Mouse (Mus musculus) liver, embryonic 16.5 days (tissue): Measurements from ENCODE around the gene Tkfc. TPM values are rescaled to one million over a fixed set of nuclear protein-coding genes. Genes with fewer than 3 reads are reported as not detected.
"Not testable (repeated sequence)": the region's sequence is repeated elsewhere in the genome, so short reads cannot be mapped to it uniquely, and the experiment has no call there.

Experiments
- ATAC-seq: fragments of 200-750 bp; cut with Nextera tagmentation; 2 replicates; pipeline ENCODE4 v1.8.0; 2017; ENCODE audit warnings: low read depth, mild to moderate bottlenecking, moderate number of reproducible peaks, moderate library complexity
- H3K27ac ChIP-seq: fragments of 300-500 bp; sonication (generic); 2 replicates; pipeline ENCODE4 v1.5.1; 2014; ENCODE audit warnings: mild to moderate bottlenecking, low read length
- H3K27me3 ChIP-seq: fragments of 300-500 bp; sonication (generic); 2 replicates; pipeline ENCODE4 v1.6.1; 2014; ENCODE audit warnings: low read depth, low read length, mixed read lengths; ENCODE audit not compliant: control insufficient read depth, insufficient read depth
- H3K36me3 ChIP-seq: fragments of 300-500 bp; sonication (generic); 2 replicates; pipeline ENCODE4 v1.6.1; 2014; ENCODE audit warnings: mild to moderate bottlenecking; ENCODE audit not compliant: control insufficient read depth, insufficient read depth
- H3K4me1 ChIP-seq: fragments of 300-500 bp; sonication (generic); 2 replicates; pipeline ENCODE4 v1.6.1; 2014; ENCODE audit warnings: low read depth, low read length, mixed read lengths; ENCODE audit not compliant: control insufficient read depth
- H3K4me2 ChIP-seq: fragments of 300-500 bp; sonication (generic); 2 replicates; pipeline ENCODE4 v1.6.1; 2014; ENCODE audit warnings: low read depth, low read length, mixed read lengths
- H3K4me3 ChIP-seq: fragments of 300-500 bp; sonication (generic); 2 replicates; pipeline ENCODE4 v1.5.1; 2014; ENCODE audit warnings: low read depth, mild to moderate bottlenecking, low read length
- H3K9ac ChIP-seq: fragments of 300-500 bp; sonication (generic); 2 replicates; pipeline ENCODE4 v1.6.1; 2014; ENCODE audit warnings: low read depth, low read length
- H3K9me3 ChIP-seq: fragments of 300-500 bp; sonication (generic); replicated peaks from 2 replicates; pipeline ENCODE4 v1.6.1; 2016; ENCODE audit warnings: low read length; ENCODE audit not compliant: control insufficient read depth
- WGBS: fragments of 180-500 bp; shearing (Covaris S2); extraction: QIAGEN DNeasy Blood & Tissue Kit; methylation state at CpG from one replicate; pipeline ENCODE4 v1.1.7; 2014; ENCODE audit not compliant: insufficient replicate concordance; 5-methylcytosine and 5-hydroxymethylcytosine counted together
- polyA plus RNA-seq: library from polyadenylated mRNA; unstranded; fragments of >200 nt; fragmentation: Nextera tagmentation; extraction: Ambion mirVana; gene quantifications from 2 replicates; pipeline ENCODE4 v1.2.1, GENCODE M21; 2015

Tkfc gene
- polyA plus RNA-seq, 1 experiment from 2014 or later = 47.8 TPM

DNA sequence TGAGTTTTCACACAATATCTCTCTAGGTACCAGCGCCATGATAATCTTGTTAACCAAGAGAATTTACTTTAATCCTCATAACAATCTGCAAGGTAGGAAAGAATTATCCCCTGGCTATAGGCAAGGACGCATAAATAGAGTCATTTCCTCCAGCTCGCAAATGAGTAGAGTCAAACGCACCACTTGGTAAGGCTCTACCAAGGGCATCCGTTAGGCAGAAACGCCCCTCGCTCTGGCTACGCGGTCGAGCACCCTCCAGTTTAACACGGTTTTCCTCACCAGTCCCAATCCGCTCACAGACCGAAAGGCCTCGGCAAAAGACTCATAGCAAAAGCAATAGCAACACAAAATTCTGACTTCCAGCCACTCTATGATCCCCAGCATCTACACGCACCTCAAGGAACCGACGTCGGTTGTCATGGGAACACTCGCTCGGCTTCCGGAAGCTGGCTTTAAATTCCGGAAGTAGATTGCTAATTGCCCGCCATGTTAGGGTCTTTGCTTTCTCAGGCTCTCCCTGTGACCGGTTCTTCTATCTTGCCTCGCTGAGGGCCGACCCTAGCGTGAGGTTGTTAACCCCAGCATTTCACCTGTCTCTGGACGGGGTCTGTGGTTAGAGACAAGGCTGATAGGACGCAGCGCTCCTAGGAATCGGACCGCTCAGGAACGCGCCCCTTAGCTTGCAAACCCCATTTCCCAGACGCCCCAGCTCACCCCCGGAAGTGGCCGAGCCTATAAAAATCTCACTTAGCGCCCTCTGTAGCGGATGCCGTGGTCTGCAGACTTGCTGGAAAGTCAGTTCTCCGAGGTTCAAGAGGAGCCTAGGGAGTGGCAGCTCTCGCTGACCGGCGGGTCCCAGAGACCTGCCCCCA, 28.5 kb downstream of the Tkfc start, which contains the start of the genes Cyb561a3 and Tmem138:
Gene Cyb561a3, plus strand, starts transcription at position 483 of the 872 bp plus-strand sequence.
Gene Tmem138, minus strand, starts transcription at position 673 of the 872 bp plus-strand sequence.
- peak within 1 kb of the TSS; percentile 88 for H3K9ac ChIP-seq
- H3K4me3 ChIP-seq = peak within 1 kb of the TSS; percentile 82
- 0 out of 2 replicates have a peak, but pooled peaks cover 5% of the 10 kb centered on the region for H3K36me3 ChIP-seq
- under 1% methylated on average over 44 of the region's 44 CpGs for WGBS
- no peaks in the 10 kb centered on the region for H3K9me3 ChIP-seq
- H3K27ac ChIP-seq = peak within 1 kb of the TSS; percentile 90
- no peaks in the 10 kb centered on the region for H3K27me3 ChIP-seq
- peak; percentile 92 for ATAC-seq
- H3K4me2 ChIP-seq = peak within 1 kb of the TSS; percentile 76
- H3K4me1 ChIP-seq = peaks cover 17% of the 10 kb centered on the region

- Histone ChIP-seq H3K4me1 (no peaks in the 10 kb centered on the region), H3K4me2 (no peak overlapping the region), H3K27me3 (no peaks in the 10 kb centered on the region), H3K27ac (no peak overlapping the region), H3K9me3 (no peaks in the 10 kb centered on the region), H3K36me3 (peaks cover 3% of the 10 kb centered on the region; the same call in 1 of the 2 replicates), H3K4me3 (no peak overlapping the region), H3K9ac (no peak overlapping the region)
- ATAC-seq = no peak
- WGBS = 86% methylated on average over 6 of the region's 6 CpGs
Measured at GRCm38 (mm10) chr19:10569627-10570026, 35.8 kb downstream of the Tkfc start.

- H3K4me3 ChIP-seq = no peak overlapping the region
- H3K27ac ChIP-seq = peak overlapping the region; percentile 23; the same call in 1 of the 2 replicates
- H3K4me1 ChIP-seq = no peaks in the 10 kb centered on the region
- 52% methylated on average over 4 of the region's 4 CpGs for WGBS
- H3K36me3 ChIP-seq = no peaks in the 10 kb centered on the region
- H3K9me3 ChIP-seq = no peaks in the 10 kb centered on the region
- H3K4me2 ChIP-seq = no peak overlapping the region
- H3K27me3 ChIP-seq = no peaks in the 10 kb centered on the region
- no peak for ATAC-seq
- H3K9ac ChIP-seq = no peak overlapping the region
Measured at GRCm38 (mm10) chr19:10565217-10565616, 40.2 kb downstream of the Tkfc start.

DNA sequence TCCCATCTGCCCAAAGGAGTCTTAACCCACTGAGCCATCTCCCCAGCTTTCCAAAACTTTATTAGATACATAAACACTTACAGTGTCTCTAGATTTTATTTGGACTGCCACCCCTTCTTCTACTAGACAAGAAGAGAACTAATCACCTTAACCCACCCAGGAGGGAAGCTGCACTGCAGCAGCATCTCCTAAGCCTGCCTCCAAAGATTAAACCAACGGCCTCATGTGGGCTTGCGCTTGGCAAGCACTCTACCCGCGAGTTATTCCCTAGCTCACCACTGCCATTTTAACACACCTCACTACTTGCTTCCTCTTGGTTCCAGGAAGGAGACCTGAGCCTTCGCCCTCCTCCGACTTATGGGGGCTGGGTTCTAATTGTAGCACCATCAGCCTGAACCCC, 41.2 kb downstream of the Tkfc start:
- Histone ChIP-seq H3K36me3 (no peaks in the 10 kb centered on the region), H3K9me3 (no peaks in the 10 kb centered on the region), H3K4me2 (no peak overlapping the region), H3K4me1 (no peaks in the 10 kb centered on the region), H3K27me3 (no peaks in the 10 kb centered on the region), H3K4me3 (no peak overlapping the region), H3K9ac (no peak overlapping the region), H3K27ac (no peak overlapping the region)
- 55% methylated on average over 6 of the region's 6 CpGs for WGBS
- no peak for ATAC-seq

GRCm38 (mm10) chr19:10562351-10562750, 43.1 kb downstream of the Tkfc start:
- Histone ChIP-seq H3K4me3 (no peak overlapping the region), H3K4me1 (no peaks in the 10 kb centered on the region), H3K9ac (no peak overlapping the region), H3K27ac (peak overlapping the region; percentile 7; the same call in 1 of the 2 replicates), H3K9me3 (no peaks in the 10 kb centered on the region), H3K36me3 (no peaks in the 10 kb centered on the region), H3K27me3 (no peaks in the 10 kb centered on the region), H3K4me2 (no peak overlapping the region)
- WGBS = 52% methylated on average over 5 of the region's 5 CpGs
- ATAC-seq = no peak

GRCm38 (mm10) chr19:10561558-10562314, 43.7 kb downstream of the Tkfc start:
- ATAC-seq = no peak
- Histone ChIP-seq H3K4me3 (no peak overlapping the region), H3K4me1 (no peaks in the 10 kb centered on the region; the same call in 1 of the 2 replicates), H3K27me3 (no peaks in the 10 kb centered on the region), H3K9ac (no peak overlapping the region), H3K9me3 (no peaks in the 10 kb centered on the region), H3K36me3 (no peaks in the 10 kb centered on the region), H3K4me2 (no peak overlapping the region), H3K27ac (no peak overlapping the region)
- WGBS = 36% methylated on average over 6 of the region's 6 CpGs

DNA sequence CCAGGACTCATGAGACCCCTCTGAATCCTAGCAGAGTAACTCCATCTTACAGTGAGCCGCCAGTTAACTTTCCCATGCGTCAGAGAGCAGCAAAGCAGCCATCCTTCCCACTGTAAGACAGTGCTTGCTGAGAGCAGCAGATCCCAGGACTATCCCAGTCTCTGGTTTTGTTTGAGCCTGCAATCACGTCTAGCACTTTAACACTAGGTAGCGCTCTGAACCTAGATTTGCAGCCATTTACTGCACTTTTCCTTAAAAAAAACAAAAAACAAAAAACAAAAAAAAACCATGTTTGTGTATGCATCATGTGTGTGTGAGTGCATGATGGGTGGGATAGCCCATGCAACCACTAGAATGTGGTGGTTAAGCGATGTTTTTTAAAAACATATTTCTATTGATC, 45.3 kb downstream of the Tkfc start:
- Histone ChIP-seq H3K36me3 (no peaks in the 10 kb centered on the region), H3K27me3 (no peaks in the 10 kb centered on the region), H3K27ac (no peak overlapping the region), H3K4me3 (no peak overlapping the region), H3K4me1 (peaks cover 9% of the 10 kb centered on the region), H3K9ac (no peak overlapping the region), H3K9me3 (no peaks in the 10 kb centered on the region), H3K4me2 (no peak overlapping the region)
- no peak for ATAC-seq
- 40% methylated on average over 5 of the region's 5 CpGs for WGBS

GRCm38 (mm10) chr19:10557837-10558375, 47.5 kb downstream of the Tkfc start:
- H3K4me2 ChIP-seq, H3K27ac ChIP-seq, H3K36me3 ChIP-seq, H3K27me3 ChIP-seq, ATAC-seq, H3K9ac ChIP-seq, H3K9me3 ChIP-seq, H3K4me3 ChIP-seq: not testable (repeated sequence)
- WGBS = 67% methylated on average over 4 of the region's 4 CpGs
- H3K4me1 ChIP-seq = peaks cover 12% of the 10 kb centered on the region
